In the genomic region with DNA sequence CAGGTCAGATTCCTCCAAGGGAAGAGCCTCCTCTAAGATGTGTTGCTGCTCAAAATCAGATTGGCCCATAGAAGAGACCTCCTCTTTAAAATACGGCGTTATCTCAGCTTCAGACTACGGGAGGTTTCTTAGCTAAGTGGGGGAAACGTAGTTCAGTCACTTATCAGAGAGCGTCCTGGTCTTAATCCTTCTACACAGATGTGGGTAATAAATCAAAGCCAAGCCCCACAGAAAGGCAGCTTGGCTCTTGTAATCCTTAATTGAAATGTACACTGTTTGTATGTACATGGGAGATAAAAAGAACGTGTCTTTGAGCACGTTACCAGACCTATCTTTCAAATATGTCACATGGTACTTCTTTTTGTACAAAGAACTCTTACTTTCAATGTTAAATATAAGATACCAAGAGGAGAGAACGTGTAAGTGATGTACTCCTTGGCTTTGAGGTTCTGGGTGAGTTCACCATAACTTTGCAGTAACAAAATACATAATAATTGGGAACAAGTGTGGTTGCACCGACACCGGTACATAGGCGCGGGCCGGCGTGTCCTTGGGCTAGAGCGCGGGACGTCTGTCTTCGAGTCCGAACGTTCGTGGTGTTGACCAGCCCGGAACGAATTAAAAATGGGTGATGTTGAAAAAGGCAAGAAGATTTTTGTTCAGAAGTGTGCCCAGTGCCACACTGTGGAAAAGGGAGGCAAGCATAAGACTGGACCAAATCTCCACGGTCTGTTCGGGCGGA, we compare ENCODE assay signal across 8 mouse cellular contexts. TPM values are rescaled to one million over a fixed set of nuclear protein-coding genes. Genes with fewer than 3 reads are reported as not detected.
A peak's percentile ranks its signal among the peaks of the same experiment; 100 is the strongest.
DNase-seq lines count a peak whose midpoint lies in the region; ATAC-seq and TF ChIP-seq lines count a peak whose summit lies in the region.
"Not testable (repeated sequence)": the region's sequence is repeated elsewhere in the genome, so short reads cannot be mapped to it uniquely, and the experiment has no call there.

A gene (plus strand): TSS at position 558 of the 742 bp plus-strand sequence.

- WGBS in heart, embryonic 15.5 days = 69% methylated on average over 23 of the region's 26 CpGs
- WGBS in intestine, embryonic 16.5 days = 69% methylated on average over 23 of the region's 26 CpGs
- WGBS in lung, postnatal 0 days = 63% methylated on average over 23 of the region's 26 CpGs

- not testable (repeated sequence) for H3K4me1 ChIP-seq in ES-E14 (ENCODE audit: control insufficient read depth in 2 of 2, insufficient read depth in 2 of 2, low read length in 2 of 2, poor library complexity in 1 of 2); intestine, embryonic 16.5 days (ENCODE audit: control insufficient read depth, insufficient read depth, low read length); lung, postnatal 0 days (ENCODE audit: insufficient read depth, low read depth, low read length)
- peaks cover 12% of the 10 kb centered on the region; the same call in 1 of the 2 replicates for H3K4me1 ChIP-seq in heart, embryonic 15.5 days (replicated peaks)

- TF ChIP-seq CTCF in lung, postnatal 0 days (IDR thresholded peaks at IDR 0.05) = not testable (repeated sequence)

- not testable (repeated sequence) for DNase-seq in ES-E14 (ENCODE audit: low read depth, low spot score); frontal cortex, adult 2 months (ENCODE audit: extremely low spot score in 1 of 2, low spot score in 1 of 2); left cerebral cortex, postnatal 25 days (ENCODE audit: low spot score in 2 of 2); lung, postnatal 0 days (ENCODE audit: low spot score)

- H3K9me3 ChIP-seq in ES-E14 (ENCODE audit: control insufficient read depth, insufficient read depth, low read depth, low read length); heart, embryonic 15.5 days (replicated peaks); intestine, embryonic 16.5 days (ENCODE audit: control insufficient read depth, low read length); lung, postnatal 0 days (ENCODE audit: low read length): not testable (repeated sequence)

- TF ChIP-seq EP300 in lung, postnatal 0 days (IDR thresholded peaks at IDR 0.05) = not testable (repeated sequence)

- H3K27me3 ChIP-seq in heart, embryonic 15.5 days; intestine, embryonic 16.5 days (replicated peaks; ENCODE audit: control insufficient read depth, insufficient read depth, low read length); lung, postnatal 0 days (replicated peaks; ENCODE audit: insufficient read depth, low read length): not testable (repeated sequence)

- in situ Hi-C loops in ES-E14 (cut with MboI; ENCODE audit: low sequenced_read_pairs in 2 of 2, unreplicated experiment in 2 of 2) = loop anchor here in 1 of 2 experiments (10.0 kb wide), 2 partner anchors 170 to 250 kb away; no protein-coding TSS in a partner anchor

- not testable (repeated sequence) for H3K4me2 ChIP-seq in heart, embryonic 15.5 days; intestine, embryonic 16.5 days (ENCODE audit: low read depth, low read length); lung, postnatal 0 days (replicated peaks; ENCODE audit: low read depth, low read length)

- not testable (repeated sequence) for H3K36me3 ChIP-seq in ES-E14 (ENCODE audit: control insufficient read depth, insufficient read depth, low read length, poor library complexity, severe bottlenecking); heart, embryonic 15.5 days; intestine, embryonic 16.5 days (ENCODE audit: control insufficient read depth, insufficient read depth, low read length); lung, postnatal 0 days (ENCODE audit: insufficient read depth, low read length)

- H3K4me3 ChIP-seq in ES-E14 (ENCODE audit: insufficient read depth in 1 of 2, low read depth in 1 of 2, low read length in 2 of 2, poor library complexity in 1 of 2, severe bottlenecking in 1 of 2); heart, embryonic 15.5 days; intestine, embryonic 16.5 days (ENCODE audit: low read length); lung, postnatal 0 days (ENCODE audit: low read depth, low read length): not testable (repeated sequence)

- peak; percentile 87 for ATAC-seq in common myeloid progenitor, adult 5-6 weeks (replicated peaks; ENCODE audit: low read depth, poor library complexity, severe bottlenecking)
- not testable (repeated sequence) for ATAC-seq in heart, embryonic 15.5 days (replicated peaks; ENCODE audit: insufficient number of reproducible peaks, insufficient read depth, low FRiP score, low read depth); intestine, embryonic 16.5 days; lung, postnatal 0 days
- peak; percentile 75 for ATAC-seq in neutrophil, adult 5-6 weeks (ENCODE audit: extremely low read depth, insufficient number of reproducible peaks, low FRiP score, poor library complexity, severe bottlenecking)

- H3K9ac ChIP-seq in ES-E14 (ENCODE audit: insufficient read depth, low read depth, low read length, poor library complexity, severe bottlenecking); heart, embryonic 15.5 days; intestine, embryonic 16.5 days (ENCODE audit: low read depth, low read length); lung, postnatal 0 days (replicated peaks; ENCODE audit: low read depth): not testable (repeated sequence)

- H3K27ac ChIP-seq in ES-E14 (ENCODE audit: insufficient read depth, low read depth, low read length, poor library complexity, severe bottlenecking); heart, embryonic 15.5 days; intestine, embryonic 16.5 days (ENCODE audit: low read length); lung, postnatal 0 days (ENCODE audit: low read length): not testable (repeated sequence)

- intact Hi-C loops in left cerebral cortex, postnatal 25 days (cut with DNase I) = not testable (repeated sequence)

RNA-seq across cellular contexts. Expression of the gene that starts here (rescaled TPM):
- 88.4 and 144 TPM in 2 replicates for total RNA-seq in ES-E14 (2012; rRNA removed)
- 91.6 and 182 TPM in 2 replicates for total RNA-seq in common myeloid progenitor, adult 5-6 weeks (2017)
- polyA plus RNA-seq in frontal cortex, adult 2 months (2012; rRNA removed) = 104 and 113 TPM in 2 replicates
- 605 and 775 TPM in 2 replicates for polyA plus RNA-seq in heart, embryonic 15.5 days (2015; fragmentation: Nextera tagmentation; extraction: Ambion mirVana)
- polyA plus RNA-seq in intestine, embryonic 16.5 days (2015; fragmentation: Nextera tagmentation; extraction: Ambion mirVana) = 316 and 355 TPM in 2 replicates
- total RNA-seq in left cerebral cortex, postnatal 25 days (2021) = 100 to 1,000 TPM; 218 to 232 TPM
- polyA plus RNA-seq in lung, postnatal 0 days (2015; fragmentation: Nextera tagmentation; extraction: Ambion mirVana) = 138 and 154 TPM in 2 replicates
- total RNA-seq in neutrophil, adult 5-6 weeks (2017) = 6.4 and 11.2 TPM in 2 replicates
